Mouse (Mus musculus) MEL (cell line): ENCODE measurements around the gene Lrrtm3. TPM values are rescaled to one million over a fixed set of nuclear protein-coding genes. Genes with fewer than 3 reads are reported as not detected.

Experiments
- DNase-seq: peaks from one replicate; pipeline ENCODE4 v3.0.0; 2011; ENCODE audit warnings: low read depth, low spot score
- H3K27ac ChIP-seq: 2 replicates; pipeline ENCODE4 v1.5.1; 2012; ENCODE audit warnings: low read depth, mild to moderate bottlenecking, control low read depth, low read length, moderate library complexity; ENCODE audit not compliant: control insufficient read depth
- H3K27me3 ChIP-seq, 2 experiments: fragments of 150-350 bp in 1 of 2; sonication (generic) in 1 of 2; 2 replicates each; pipeline ENCODE4 v1.6.1; 2012; ENCODE audit warnings: low read length in 2 of 2, mild to moderate bottlenecking in 2 of 2, improper control_type of control experiment in 1 of 2, moderate library complexity in 1 of 2; ENCODE audit not compliant: insufficient read depth in 2 of 2, control insufficient read depth in 1 of 2
- H3K36me3 ChIP-seq, 2 experiments: 2 replicates each; pipeline ENCODE4 v1.6.1; 2012 to 2014; ENCODE audit warnings: low read length in 2 of 2, improper control_type of control experiment in 1 of 2, inconsistent platforms in 1 of 2, mild to moderate bottlenecking in 1 of 2; ENCODE audit not compliant: insufficient read depth in 2 of 2, control insufficient read depth in 1 of 2
- H3K4me1 ChIP-seq, 2 experiments: fragments of 150-350 bp in 1 of 2; sonication (generic) in 1 of 2; 2 replicates each; pipeline ENCODE4 v1.6.1; 2012; ENCODE audit warnings: low read length in 2 of 2, improper control_type of control experiment in 1 of 2, mild to moderate bottlenecking in 1 of 2; ENCODE audit not compliant: insufficient read depth in 2 of 2, control insufficient read depth in 1 of 2
- H3K4me3 ChIP-seq, 2 experiments: fragments of 150-350 bp in 1 of 2; sonication (generic) in 1 of 2; 2 replicates each; pipeline ENCODE4 v1.5.1; 2012; ENCODE audit warnings: low read depth in 2 of 2, low read length in 2 of 2, mild to moderate bottlenecking in 2 of 2, moderate library complexity in 2 of 2, control low read depth in 1 of 2, improper control_type of control experiment in 1 of 2; ENCODE audit not compliant: control insufficient read depth in 1 of 2, insufficient read depth in 1 of 2
- H3K79me2 ChIP-seq: 2 replicates; pipeline ENCODE4 v1.6.1; 2012; ENCODE audit warnings: mild to moderate bottlenecking, low read length, moderate library complexity; ENCODE audit not compliant: control insufficient read depth, poor library complexity, insufficient read depth
- H3K9ac ChIP-seq: 2 replicates; pipeline ENCODE4 v1.6.1; 2012; ENCODE audit warnings: low read depth, mild to moderate bottlenecking, control low read depth, low read length, moderate library complexity; ENCODE audit not compliant: control insufficient read depth, poor library complexity, severe bottlenecking
- H3K9me3 ChIP-seq: fragments of 150-350 bp; sonication (generic); replicated peaks from 2 replicates; pipeline ENCODE4 v1.6.1; 2012; ENCODE audit warnings: mild to moderate bottlenecking, low read length, improper control_type of control experiment, moderate library complexity; ENCODE audit not compliant: insufficient read depth
- CHD1 ChIP-seq: IDR thresholded peaks from 2 replicates; pipeline ENCODE4 v1.6.1; 2012; ENCODE audit warnings: low read depth, mild to moderate bottlenecking, inconsistent platforms, low read length, improper control_type of control experiment
- CHD2 ChIP-seq: IDR thresholded peaks from 2 replicates; pipeline ENCODE4 v1.6.1; 2011; ENCODE audit warnings: low read length, improper control_type of control experiment
- ELF1 ChIP-seq: IDR thresholded peaks from 2 replicates; pipeline ENCODE4 v1.6.1; 2014; ENCODE audit warnings: low read depth, mild to moderate bottlenecking, inconsistent platforms, low read length, improper control_type of control experiment, moderate library complexity
- EP300 ChIP-seq, 2 experiments: IDR thresholded peaks; 2 replicates each; pipeline ENCODE4 v1.6.1; 2011; ENCODE audit warnings: improper control_type of control experiment in 2 of 2, low read length in 2 of 2, low read depth in 1 of 2, mild to moderate bottlenecking in 1 of 2
- ETS1 ChIP-seq: IDR thresholded peaks from 2 replicates; pipeline ENCODE4 v1.6.1; 2012; ENCODE audit warnings: low read depth, mild to moderate bottlenecking, inconsistent platforms, low read length, improper control_type of control experiment, moderate library complexity
- GATA1 ChIP-seq: IDR thresholded peaks from 2 replicates; pipeline ENCODE4 v1.6.1; 2011; ENCODE audit warnings: low read depth, low read length, improper control_type of control experiment
- HCFC1 ChIP-seq: IDR thresholded peaks from 2 replicates; pipeline ENCODE4 v1.6.1; 2012; ENCODE audit warnings: low read depth, mild to moderate bottlenecking, inconsistent platforms, low read length, improper control_type of control experiment, moderate library complexity
- JUND ChIP-seq: IDR thresholded peaks from 2 replicates; pipeline ENCODE4 v1.6.1; 2011; ENCODE audit warnings: low read depth, mild to moderate bottlenecking, improper control_type of control experiment, low read length
- KAT2A ChIP-seq: conservative IDR thresholded peaks from 2 replicates; pipeline ENCODE4 v1.6.1; 2012; ENCODE audit warnings: low read depth, low read length, improper control_type of control experiment, inconsistent platforms
- MAX ChIP-seq: IDR thresholded peaks from 2 replicates; pipeline ENCODE4 v1.6.1; 2011; ENCODE audit warnings: low read length, improper control_type of control experiment
- MAZ ChIP-seq: IDR thresholded peaks from 2 replicates; pipeline ENCODE4 v1.6.1; 2012; ENCODE audit warnings: low read depth, mild to moderate bottlenecking, inconsistent platforms, low read length, improper control_type of control experiment
- MEF2A ChIP-seq: IDR thresholded peaks from 2 replicates; pipeline ENCODE4 v1.6.1; 2014; ENCODE audit warnings: low read depth, mild to moderate bottlenecking, inconsistent platforms, low read length, improper control_type of control experiment; ENCODE audit not compliant: poor library complexity, insufficient replicate concordance, severe bottlenecking; ENCODE audit errors: extremely low read depth
- MYB ChIP-seq: IDR thresholded peaks from 2 replicates; pipeline ENCODE4 v1.6.1; 2011; ENCODE audit warnings: mild to moderate bottlenecking, low read depth, low read length, improper control_type of control experiment
- NELFE ChIP-seq: IDR thresholded peaks from 2 replicates; pipeline ENCODE4 v1.6.1; 2011; ENCODE audit warnings: low read depth, low read length, improper control_type of control experiment
- POLR2A ChIP-seq, 2 experiments: IDR thresholded peaks; 2 replicates each; pipeline ENCODE4 v1.6.1; 2011 to 2012; ENCODE audit warnings: low read length in 2 of 2, mild to moderate bottlenecking in 2 of 2, control low read depth in 1 of 2, improper control_type of control experiment in 1 of 2, low read depth in 1 of 2, moderate library complexity in 1 of 2; ENCODE audit not compliant: control insufficient read depth in 1 of 2, insufficient read depth in 1 of 2, poor library complexity in 1 of 2
- POLR2AphosphoS5 ChIP-seq: IDR thresholded peaks from 2 replicates; pipeline ENCODE4 v1.6.1; 2012; ENCODE audit warnings: low read depth, borderline replicate concordance, mild to moderate bottlenecking, inconsistent platforms, low read length, moderate library complexity, mixed read lengths
- RAD21 ChIP-seq: IDR thresholded peaks from 2 replicates; pipeline ENCODE4 v1.6.1; 2011; ENCODE audit warnings: mild to moderate bottlenecking, low read depth, low read length, improper control_type of control experiment
- SIN3A ChIP-seq: IDR thresholded peaks from 2 replicates; pipeline ENCODE4 v1.6.1; 2012; ENCODE audit warnings: low read length, improper control_type of control experiment, inconsistent platforms
- TAL1 ChIP-seq: IDR thresholded peaks from 2 replicates; pipeline ENCODE4 v1.6.1; 2012; ENCODE audit warnings: mild to moderate bottlenecking, inconsistent platforms, low read length, moderate library complexity, mixed read lengths
- ZC3H11A ChIP-seq: IDR thresholded peaks from 2 replicates; pipeline ENCODE4 v1.6.1; 2012; ENCODE audit warnings: low read depth, mild to moderate bottlenecking, inconsistent platforms, low read length, improper control_type of control experiment
- ZMIZ1 ChIP-seq: IDR thresholded peaks from 2 replicates; pipeline ENCODE4 v1.6.1; 2012; ENCODE audit warnings: low read depth, mild to moderate bottlenecking, inconsistent platforms, low read length, improper control_type of control experiment, moderate library complexity
- polyA plus RNA-seq, 2 experiments: library from polyadenylated mRNA; stranded (reverse) in 1 of 2; unstranded in 1 of 2; fragments of >175 nt in 1 of 2; fragments of >200 nt in 1 of 2; gene quantifications; 2 replicates each; pipeline versions ENCODE4 v1.2.1 to v1.2.4; 2012; ENCODE audit warnings: low replicate concordance in 2 of 2, low read depth in 1 of 2; ENCODE audit not compliant: insufficient read length in 2 of 2, insufficient read depth in 1 of 2, missing spikeins in 1 of 2
- total RNA-seq: library from RNA; depleted of rRNA; stranded (reverse); fragments of 300-350 nt; gene quantifications from 2 replicates; pipeline ENCODE4 v1.2.3, GENCODE M21; 2012

Lrrtm3 gene
- total and polyA plus RNA-seq, 3 experiments = not detected

- Histone ChIP-seq H3K4me1 (no peaks in the 10 kb centered on the region), H3K4me3 (no peak overlapping the region), H3K27me3 (no peaks in the 10 kb centered on the region)
Observed at GRCm38 (mm10) chr10:64001996-64002395, 88.1 kb downstream of the Lrrtm3 start.

GRCm38 (mm10) chr10:64001531-64001930 is 88.5 kb downstream of the Lrrtm3 start:
- Histone ChIP-seq H3K79me2 (no peaks in the 10 kb centered on the region), H3K27me3 (no peaks in the 10 kb centered on the region)
- DNase-seq = no peak

More at GRCm38 (mm10) chr10:64001996-64002395, 88.1 kb downstream of the Lrrtm3 start:
- no peaks in the 10 kb centered on the region for H3K36me3 ChIP-seq
- no peak for DNase-seq
- no peaks in the 10 kb centered on the region for H3K9me3 ChIP-seq
- no peaks in the 10 kb centered on the region for H3K79me2 ChIP-seq
- TF ChIP-seq GATA1 (no peak), KAT2A (no peak), CHD1 (no peak), ZMIZ1 (no peak), ETS1 (no peak), JUND (no peak), MAX (no peak), ELF1 (no peak), TAL1 (no peak), SIN3A (no peak), NELFE (no peak), MYB (no peak), ZC3H11A (no peak), HCFC1 (no peak), POLR2AphosphoS5 (no peak), MAZ (no peak), MEF2A (no peak), CHD2 (no peak), EP300 (IDR thresholded peaks at IDR 0.05; ENCODE audit: low read depth in 1 of 2, low read length in 2 of 2) (no peak)
- H3K9ac ChIP-seq = no peak overlapping the region
- H3K27ac ChIP-seq = no peak overlapping the region

More at GRCm38 (mm10) chr10:64001531-64001930, 88.5 kb downstream of the Lrrtm3 start:
- H3K27ac ChIP-seq = no peak overlapping the region
- no peaks in the 10 kb centered on the region for H3K9me3 ChIP-seq
- no peak overlapping the region for H3K9ac ChIP-seq
- no peak overlapping the region for H3K4me3 ChIP-seq
- no peaks in the 10 kb centered on the region for H3K4me1 ChIP-seq
- no peak for TF ChIP-seq POLR2A (IDR thresholded peaks at IDR 0.05; ENCODE audit: control insufficient read depth in 1 of 2, insufficient read depth in 1 of 2, low read depth in 1 of 2, low read length in 2 of 2, poor library complexity in 1 of 2)
- TF ChIP-seq POLR2AphosphoS5 = no peak
- no peak for TF ChIP-seq MEF2A
- TF ChIP-seq RAD21 = no peak
- TF ChIP-seq ELF1 = no peak
- TF ChIP-seq JUND = no peak
- TF ChIP-seq, all 39 proteins: peak for 0
- no peaks in the 10 kb centered on the region for H3K36me3 ChIP-seq
